Mouse (Mus musculus): ENCODE results near the gene Pnpla5.
A peak's percentile ranks its signal among the peaks of the same experiment; 100 is the strongest.
"Not testable (repeated sequence)": the region's sequence is repeated elsewhere in the genome, so short reads cannot be mapped to it uniquely, and the experiment has no call there.

The Pnpla5 gene

GRCm38 (mm10) chr15:84123075-84123474, at the start of gene Pnpla5:
Gene Pnpla5, minus strand, starts transcription at chr15:84123175.
- no peak for DNase-seq

GRCm38 (mm10) chr15:84171166-84171565, 48.2 kb upstream of the Pnpla5 start:
- DNase-seq, result no peak

- no peak for DNase-seq
Measured at GRCm38 (mm10) chr15:84169511-84169910, 46.5 kb upstream of the Pnpla5 start.

- DNase-seq, result peak; percentile 52 to 65
Measured at GRCm38 (mm10) chr15:84168170-84169161, 45.5 kb upstream of the Pnpla5 start.

- DNase-seq, result peak; percentile 97 to 98
Measured at GRCm38 (mm10) chr15:84167600-84167999, 44.6 kb upstream of the Pnpla5 start, which contains the start of gene Pnpla3. Gene Pnpla3, plus strand, starts transcription at chr15:84167837.

- DNase-seq, result peak; percentile 9 to 51
Measured at GRCm38 (mm10) chr15:84166818-84167217, 43.8 kb upstream of the Pnpla5 start.

GRCm38 (mm10) chr15:84161871-84162270, 38.9 kb upstream of the Pnpla5 start:
- no peak for DNase-seq

GRCm38 (mm10) chr15:84157530-84157929, 34.6 kb upstream of the Pnpla5 start:
- DNase-seq, result not testable (repeated sequence)

- no peak for DNase-seq
Measured at GRCm38 (mm10) chr15:84156158-84156557, 33.2 kb upstream of the Pnpla5 start.

GRCm38 (mm10) chr15:84140929-84141328, 18.0 kb upstream of the Pnpla5 start:
- DNase-seq, result no peak

- no peak for DNase-seq
Measured at GRCm38 (mm10) chr15:84140109-84140508, 17.1 kb upstream of the Pnpla5 start.

GRCm38 (mm10) chr15:84139592-84140005, 16.6 kb upstream of the Pnpla5 start:
- DNase-seq, result no peak

- DNase-seq, result no peak
Measured at GRCm38 (mm10) chr15:84136473-84137415, 13.8 kb upstream of the Pnpla5 start.

GRCm38 (mm10) chr15:84135472-84135871, 12.5 kb upstream of the Pnpla5 start:
- DNase-seq, result peak in 1 of 2 experiments; percentile 40

- no peak for DNase-seq
Measured at GRCm38 (mm10) chr15:84133440-84133839, 10.5 kb upstream of the Pnpla5 start.

GRCm38 (mm10) chr15:84131971-84132370, 9.0 kb upstream of the Pnpla5 start:
- no peak for DNase-seq

- DNase-seq, result peak; percentile 30 to 59
Measured at GRCm38 (mm10) chr15:84131096-84131786, 8.3 kb upstream of the Pnpla5 start.

GRCm38 (mm10) chr15:84126871-84127270, 3.9 kb upstream of the Pnpla5 start:
- DNase-seq, result no peak

GRCm38 (mm10) chr15:84126447-84126846, 3.5 kb upstream of the Pnpla5 start:
- DNase-seq, result no peak

- no peak for DNase-seq
Measured at GRCm38 (mm10) chr15:84124086-84124485, 1.1 kb upstream of the Pnpla5 start.

GRCm38 (mm10) chr15:84121036-84121435, 1.9 kb downstream of the Pnpla5 start:
- DNase-seq, result no peak

GRCm38 (mm10) chr15:84120612-84121011, 2.4 kb downstream of the Pnpla5 start:
- peak in 1 of 2 experiments; percentile 22 for DNase-seq
